Mouse (Mus musculus) midbrain, postnatal 0 days (tissue): ENCODE measurements around the gene Nrn1l. TPM values are rescaled to one million over a fixed set of nuclear protein-coding genes. Genes with fewer than 3 reads are reported as not detected.

Experiments used
- ATAC-seq: fragments of 200-750 bp; cut with Nextera tagmentation; 2 replicates; pipeline ENCODE4 v1.8.0; 2017; ENCODE audit warnings: moderate number of reproducible peaks, mild to moderate bottlenecking, moderate TSS enrichment, moderate library complexity; ENCODE audit not compliant: low FRiP score
- DNase-seq: peaks from one replicate; pipeline ENCODE4 v3.0.0-alpha.2; 2015; ENCODE audit warnings: low spot score
- H3K27ac ChIP-seq: fragments of 300-500 bp; sonication (generic); 2 replicates; pipeline ENCODE4 v1.5.1; 2014; ENCODE audit warnings: low read depth, mild to moderate bottlenecking, low read length, mixed read lengths
- H3K27me3 ChIP-seq: fragments of 300-500 bp; sonication (generic); 2 replicates; pipeline ENCODE4 v1.6.1; 2014; ENCODE audit warnings: low read length, control low read depth, mixed read lengths; ENCODE audit not compliant: insufficient read depth
- H3K36me3 ChIP-seq: fragments of 300-500 bp; sonication (generic); 2 replicates; pipeline ENCODE4 v1.6.1; 2014; ENCODE audit warnings: low read length, control low read depth, mixed read lengths; ENCODE audit not compliant: insufficient read depth
- H3K4me1 ChIP-seq: fragments of 300-500 bp; sonication (generic); 2 replicates; pipeline ENCODE4 v1.6.1; 2014; ENCODE audit warnings: mild to moderate bottlenecking, control low read depth, antibody characterized with exemption, low read length, mixed read lengths; ENCODE audit not compliant: insufficient read depth
- H3K4me2 ChIP-seq: fragments of 300-500 bp; sonication (generic); 2 replicates; pipeline ENCODE4 v1.6.1; 2014; ENCODE audit warnings: low read depth, mild to moderate bottlenecking, low read length, mixed read lengths; ENCODE audit not compliant: poor library complexity, severe bottlenecking
- H3K4me3 ChIP-seq: fragments of 300-500 bp; sonication (generic); 2 replicates; pipeline ENCODE4 v1.5.1; 2014; ENCODE audit warnings: low read depth, mild to moderate bottlenecking, low read length, moderate library complexity
- H3K9ac ChIP-seq: fragments of 300-500 bp; sonication (generic); replicated peaks from 2 replicates; pipeline ENCODE4 v1.6.1; 2014; ENCODE audit warnings: mild to moderate bottlenecking, low read length, moderate library complexity, mixed read lengths; ENCODE audit not compliant: poor library complexity, severe bottlenecking
- H3K9me3 ChIP-seq: fragments of 300-500 bp; sonication (generic); 2 replicates; pipeline ENCODE4 v1.6.1; 2016; ENCODE audit warnings: low read length, control low read depth
- CTCF ChIP-seq: IDR thresholded peaks from 2 replicates; pipeline ENCODE4 v1.5.1; 2016; ENCODE audit warnings: antibody characterized with exemption, mild to moderate bottlenecking
- WGBS: fragments of 180-500 bp; shearing (Covaris S2); extraction: QIAGEN DNeasy Blood & Tissue Kit; methylation state at CpG from one replicate; pipeline ENCODE4 v1.1.7; 2014; 5-methylcytosine and 5-hydroxymethylcytosine counted together
- polyA plus RNA-seq: library from polyadenylated mRNA; unstranded; fragments of >200 nt; fragmentation: Nextera tagmentation; extraction: Ambion mirVana; gene quantifications from 2 replicates; pipeline ENCODE4 v1.2.1, GENCODE M21; 2015
- total RNA-seq: library from RNA; depleted of rRNA; stranded (reverse); fragments of >200 nt; gene quantifications from 2 replicates; pipeline ENCODE4 v1.2.3, GENCODE M21; 2014; rRNA removed

The Nrn1l gene
- total RNA-seq, result 1.3 and 1.9 TPM in 2 replicates
- 1.3 TPM in 2 replicates for polyA plus RNA-seq

DNA sequence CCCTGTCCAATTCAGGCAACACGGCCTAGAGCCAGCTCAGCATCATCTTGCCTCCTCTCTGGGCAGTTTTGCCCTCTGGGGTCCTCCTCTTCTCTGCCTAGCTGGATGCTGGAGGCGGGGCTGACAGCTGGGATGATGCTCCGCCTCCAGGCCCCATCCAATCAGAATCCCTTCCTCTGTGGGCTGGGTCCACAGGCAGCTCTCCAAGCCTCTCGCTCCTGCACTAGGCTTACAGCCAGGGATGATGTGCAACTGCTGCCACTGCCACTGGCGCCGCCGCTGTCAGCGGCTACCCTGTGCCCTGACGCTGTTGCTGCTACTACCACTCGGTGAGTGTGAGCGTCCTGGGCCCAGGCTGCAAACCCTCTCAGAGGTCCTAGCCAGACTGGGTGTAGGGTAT, at the start of gene Nrn1l:
Gene Nrn1l, plus strand, starts transcription at position 229 of the 400 bp plus-strand sequence.
- H3K27ac ChIP-seq, result no peak within 1 kb of the TSS
- H3K4me2 ChIP-seq, result no peak within 1 kb of the TSS
- no peak; the same call in 1 of the 2 replicates for TF ChIP-seq CTCF

DNA sequence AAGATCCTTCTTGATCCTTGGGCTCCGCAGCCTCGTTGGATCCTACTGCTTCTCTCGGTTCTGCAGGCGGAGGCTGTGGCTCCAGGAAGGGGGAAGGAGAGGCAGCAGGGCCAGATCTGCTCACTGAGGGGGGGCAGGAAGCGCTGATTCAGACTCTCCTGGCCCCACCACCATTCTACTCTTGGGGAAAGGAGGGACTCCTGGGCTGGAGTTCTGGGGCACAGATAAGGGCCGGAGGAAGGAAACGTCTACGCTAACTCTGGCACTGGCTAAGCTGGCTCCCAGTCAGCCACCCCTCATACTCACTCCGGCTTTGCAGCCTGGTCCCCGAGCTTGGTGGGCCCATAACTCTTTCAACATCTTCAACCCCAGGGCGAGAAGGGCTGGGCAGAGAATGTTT, 46.7 kb upstream of the Nrn1l start:
- ATAC-seq (no peak), DNase-seq (no peak)
- peaks cover 6% of the 10 kb centered on the region for H3K4me1 ChIP-seq
- TF ChIP-seq CTCF, result no peak
- no peak overlapping the region for H3K4me3 ChIP-seq
- no peak overlapping the region for H3K27ac ChIP-seq
- H3K9me3 ChIP-seq, result no peaks in the 10 kb centered on the region
- H3K4me2 ChIP-seq, result no peak overlapping the region
- H3K36me3 ChIP-seq, result peaks cover 49% of the 10 kb centered on the region
- no peaks in the 10 kb centered on the region for H3K27me3 ChIP-seq
- WGBS, result 90% methylated on average over 11 of the region's 11 CpGs
- H3K9ac ChIP-seq, result no peak overlapping the region

More for the DNA sequence above, at the start of gene Nrn1l:
- WGBS, result 5% methylated on average over 11 of the region's 11 CpGs
- DNase-seq (peak; percentile 91), ATAC-seq (peak; percentile 79)
- peak within 1 kb of the TSS; percentile 33; the same call in 1 of the 2 replicates for H3K9ac ChIP-seq
- no peaks in the 10 kb centered on the region for H3K27me3 ChIP-seq
- peaks cover 51% of the 10 kb centered on the region for H3K36me3 ChIP-seq
- no peaks in the 10 kb centered on the region for H3K4me1 ChIP-seq
- H3K9me3 ChIP-seq, result no peaks in the 10 kb centered on the region
- H3K4me3 ChIP-seq, result no peak within 1 kb of the TSS

DNA sequence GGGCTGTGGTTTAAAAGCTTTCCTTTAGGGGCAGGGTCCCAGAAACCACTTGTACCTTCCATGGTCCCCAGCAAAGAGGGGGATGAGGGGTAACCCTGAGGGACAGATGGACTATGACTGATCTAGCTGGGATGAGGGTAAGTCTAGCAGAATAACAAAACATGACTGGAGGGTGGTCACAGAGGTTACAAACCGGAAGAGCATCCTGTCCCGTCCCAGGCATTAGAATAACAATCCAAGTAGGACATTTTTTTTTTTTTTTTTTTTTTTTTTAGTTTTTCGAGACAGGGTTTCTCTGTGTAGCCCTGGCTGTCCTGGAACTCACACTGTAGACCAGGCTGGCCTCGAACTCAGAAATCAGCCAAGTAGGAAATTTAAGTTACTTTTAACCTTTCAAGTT, 43.4 kb upstream of the Nrn1l start:
- Histone ChIP-seq H3K9me3 (no peaks in the 10 kb centered on the region), H3K9ac (0 out of 2 replicates have a peak overlapping the region, but pooled peaks have one; percentile 29), H3K4me1 (peaks cover 6% of the 10 kb centered on the region), H3K4me3 (no peak overlapping the region), H3K27me3 (no peaks in the 10 kb centered on the region), H3K36me3 (peaks cover 34% of the 10 kb centered on the region), H3K27ac (no peak overlapping the region), H3K4me2 (no peak overlapping the region)
- ATAC-seq (no peak), DNase-seq (no peak)
- 73% methylated on average over 4 of the region's 4 CpGs for WGBS
- no peak for TF ChIP-seq CTCF

DNA sequence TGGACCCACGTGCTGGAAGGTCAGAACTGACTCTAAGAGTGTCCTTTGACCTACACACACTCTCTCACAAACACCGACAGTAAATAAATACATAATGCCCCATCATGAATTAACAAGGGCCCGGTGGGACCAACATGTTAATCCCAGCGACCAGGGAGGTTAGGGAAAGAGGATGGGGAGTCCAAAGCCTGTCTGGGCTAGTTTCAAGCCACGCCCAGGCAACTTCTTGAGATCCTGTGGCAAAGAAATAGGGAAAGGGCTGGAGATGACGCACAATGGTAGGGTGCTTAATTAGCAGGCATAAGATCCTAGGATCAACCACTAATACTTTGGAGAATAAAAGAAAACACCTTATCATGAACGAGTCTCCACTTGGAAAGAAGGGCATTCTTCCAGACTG, 42.8 kb upstream of the Nrn1l start:
- no peaks in the 10 kb centered on the region for H3K27me3 ChIP-seq
- DNase-seq, result no peak
- H3K27ac ChIP-seq, result no peak overlapping the region
- H3K9me3 ChIP-seq, result no peaks in the 10 kb centered on the region
- WGBS, result 80% methylated on average over 7 of the region's 7 CpGs
- no peak for TF ChIP-seq CTCF
- H3K4me3 ChIP-seq, result no peak overlapping the region
- H3K36me3 ChIP-seq, result peaks cover 30% of the 10 kb centered on the region
- peaks cover 6% of the 10 kb centered on the region for H3K4me1 ChIP-seq
- 0 out of 2 replicates have a peak overlapping the region, but pooled peaks have one; percentile 1 for H3K4me2 ChIP-seq
- H3K9ac ChIP-seq, result 0 out of 2 replicates have a peak overlapping the region, but pooled peaks have one; percentile 29
- ATAC-seq, result no peak

DNA sequence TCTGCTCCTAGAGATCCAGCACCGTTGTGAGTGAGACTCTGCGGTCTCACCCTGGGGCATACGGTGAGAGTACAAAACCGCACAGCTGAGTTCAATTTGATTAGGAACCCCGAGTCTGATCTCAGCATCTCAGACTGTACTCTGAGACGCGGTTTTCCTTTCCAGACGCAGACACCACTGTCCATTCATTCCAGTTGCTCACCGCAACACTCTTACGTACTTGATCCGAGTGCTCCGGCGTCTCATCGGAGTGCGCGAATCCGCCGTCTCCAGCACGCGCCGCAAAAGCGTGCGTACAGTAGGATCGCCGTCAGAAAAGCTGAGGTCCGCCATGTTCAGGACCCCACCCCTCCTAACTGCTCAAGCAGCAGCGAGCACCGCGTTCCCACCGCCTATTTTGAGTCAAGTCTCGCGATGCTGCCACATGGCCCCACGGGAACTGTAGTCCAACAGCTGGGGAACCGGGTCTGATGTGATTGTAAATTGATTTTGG, 41.7 kb upstream of the Nrn1l start:
- no peaks in the 10 kb centered on the region for H3K9me3 ChIP-seq
- H3K27ac ChIP-seq, result peak overlapping the region; percentile 71
- peaks cover 21% of the 10 kb centered on the region for H3K36me3 ChIP-seq
- H3K9ac ChIP-seq, result peak overlapping the region; percentile 68
- H3K27me3 ChIP-seq, result no peaks in the 10 kb centered on the region
- H3K4me1 ChIP-seq, result peaks cover 12% of the 10 kb centered on the region
- under 1% methylated on average over 34 of the region's 34 CpGs for WGBS
- H3K4me2 ChIP-seq, result peak overlapping the region; percentile 75
- DNase-seq (peak; percentile 97), ATAC-seq (peak; percentile 84)
- peak overlapping the region; percentile 69 for H3K4me3 ChIP-seq
- no peak for TF ChIP-seq CTCF

DNA sequence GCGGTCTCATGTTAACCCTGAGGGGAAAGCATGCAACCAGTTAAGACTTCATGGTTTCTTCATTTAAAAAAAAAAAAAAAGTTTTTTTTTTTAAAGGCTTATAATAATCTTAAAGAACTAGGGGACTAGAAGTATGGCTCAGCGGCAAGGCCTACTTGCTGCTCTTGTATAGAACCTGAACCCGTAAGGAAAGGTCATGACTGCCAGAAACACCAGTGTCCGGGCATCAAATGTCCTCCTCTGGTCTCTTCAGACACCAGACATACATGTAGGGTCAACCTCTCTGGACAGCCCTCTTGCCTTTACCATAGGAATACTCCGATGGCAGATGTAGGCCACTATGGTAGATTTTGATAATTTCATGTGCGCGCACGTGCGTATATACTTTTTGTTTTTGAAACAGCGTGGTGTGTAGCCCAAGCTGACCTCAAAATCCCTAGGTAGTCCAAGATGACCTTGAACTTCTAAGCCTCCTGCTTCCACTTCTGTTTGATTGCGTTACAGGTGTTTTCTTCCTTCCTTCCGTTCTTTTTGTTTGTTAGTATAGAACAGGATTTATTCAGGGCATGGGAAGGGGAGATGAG, 41.1 kb upstream of the Nrn1l start:
- Histone ChIP-seq H3K4me3 (peak overlapping the region; percentile 69), H3K27ac (no peak overlapping the region), H3K9ac (no peak overlapping the region), H3K9me3 (no peaks in the 10 kb centered on the region), H3K36me3 (peaks cover 16% of the 10 kb centered on the region), H3K4me1 (peaks cover 15% of the 10 kb centered on the region), H3K27me3 (no peaks in the 10 kb centered on the region), H3K4me2 (no peak overlapping the region)
- no peak for TF ChIP-seq CTCF
- DNase-seq (no peak), ATAC-seq (no peak)
- 83% methylated on average over 12 of the region's 12 CpGs for WGBS
